Mouse (Mus musculus): Measurements from ENCODE around the gene Fam20a. TPM values are rescaled to one million over a fixed set of nuclear protein-coding genes. Genes with fewer than 3 reads are reported as not detected.

The Fam20a gene
- polyA plus RNA-seq (2012; ENCODE audit: low replicate concordance), result 0.09 and 0.51 TPM in 2 replicates

DNA sequence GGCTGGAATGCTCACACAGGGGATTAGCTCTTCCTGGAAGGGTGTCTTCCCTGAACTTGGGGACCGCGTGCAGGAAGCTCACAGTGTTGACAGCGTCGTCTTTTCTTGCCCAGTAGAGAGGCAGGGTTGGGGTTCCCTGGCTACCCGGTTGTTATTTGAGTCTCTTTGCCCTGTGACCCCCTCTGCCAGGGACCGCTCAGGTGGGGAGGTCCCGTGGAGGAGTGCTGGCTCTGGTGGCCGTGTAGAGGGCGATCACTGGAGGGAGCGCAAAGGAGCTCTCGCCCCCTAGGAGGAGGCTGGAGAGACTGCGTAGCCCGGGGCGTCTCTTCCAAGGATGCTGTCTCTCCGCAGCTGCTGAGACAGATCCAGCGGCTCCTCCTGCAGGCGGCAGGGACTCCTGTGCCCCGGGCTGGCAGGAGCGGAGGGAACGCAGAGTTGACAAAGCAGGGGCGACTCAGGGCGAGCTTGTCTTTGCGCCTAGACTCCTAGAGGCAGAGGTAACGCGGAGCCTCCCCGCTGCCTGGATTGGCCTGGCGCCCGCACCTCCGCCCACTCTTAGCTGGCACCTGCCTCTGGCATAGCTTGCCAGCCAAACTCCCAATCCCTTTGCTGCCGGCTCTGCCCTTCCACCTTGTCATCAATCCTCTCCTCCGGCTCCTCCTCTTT is at the start of gene Fam20a:
Gene Fam20a (minus strand): TSS at position 499 of the 666 bp plus-strand sequence.

DNA sequence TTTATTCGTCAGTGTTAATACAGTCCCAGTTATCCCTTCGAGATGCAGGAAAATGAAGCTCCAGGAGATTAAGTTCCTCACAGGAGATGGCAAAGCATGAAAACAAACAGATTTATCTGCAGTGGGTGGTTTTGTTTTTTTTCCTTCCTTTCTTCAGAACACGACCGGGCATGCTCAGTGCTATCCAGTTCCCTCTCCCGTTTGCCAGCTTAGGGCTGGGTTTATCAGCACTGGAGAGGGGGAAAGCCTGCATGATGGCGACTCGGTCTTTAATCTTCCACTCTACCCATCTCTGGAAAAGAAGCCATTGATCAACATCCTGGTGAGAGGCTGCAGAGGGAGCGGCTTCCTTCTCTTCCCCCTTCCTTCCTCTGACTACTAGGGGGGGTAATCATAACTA is 72.9 kb downstream of the Fam20a start, which contains the start of gene Prkar1a:
Gene Prkar1a (plus strand): TSS at position 200 of the 400 bp plus-strand sequence.

Other genes with a start within 250 kb of the Fam20a start
- 0.60 and 2.1 TPM in 2 replicates for gene Arsg, start 248.9 kb downstream of the Fam20a start, polyA plus RNA-seq (2012; ENCODE audit: low replicate concordance)
- 90.7 and 104 TPM in 2 replicates for gene Slc16a6, start 248.7 kb downstream of the Fam20a start, polyA plus RNA-seq (2012; ENCODE audit: low replicate concordance)
- gene Wipi1, start 110.3 kb downstream of the Fam20a start, polyA plus RNA-seq (2012; ENCODE audit: low replicate concordance), result 47.4 and 51.0 TPM in 2 replicates
- gene Prkar1a, start 72.9 kb downstream of the Fam20a start, polyA plus RNA-seq (2012; ENCODE audit: low replicate concordance), result 36.1 and 55.1 TPM in 2 replicates
- not detected in 2 replicates for gene 1700012B07Rik, start 105.8 kb upstream of the Fam20a start, polyA plus RNA-seq (2012; ENCODE audit: low replicate concordance)